In the genomic region with DNA sequence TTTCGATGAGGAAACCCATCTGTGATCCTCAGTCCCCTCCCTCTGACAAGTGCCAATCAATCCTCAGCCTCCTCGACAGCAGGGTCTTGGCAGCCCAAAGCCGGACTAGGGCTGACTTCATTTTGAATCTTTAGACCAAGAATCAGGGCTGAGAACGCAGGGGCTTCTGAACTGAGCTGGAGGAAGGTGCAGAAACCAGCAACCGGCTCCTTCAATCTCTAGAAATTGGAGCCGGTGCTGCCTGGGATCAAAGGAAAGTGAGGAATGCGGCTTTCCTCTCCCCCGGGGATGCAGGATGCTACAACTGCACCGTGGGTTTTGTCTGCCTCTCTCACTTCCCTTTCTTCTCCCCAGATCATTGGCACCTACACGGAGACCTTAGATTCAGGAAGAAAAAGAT, we compare ENCODE assay signal across 7 mouse cellular contexts. TPM values are rescaled to one million over a fixed set of nuclear protein-coding genes. Genes with fewer than 3 reads are reported as not detected.
DNase-seq lines count a peak whose midpoint lies in the region; ATAC-seq and TF ChIP-seq lines count a peak whose summit lies in the region.

No protein-coding gene starts in this region.

- peaks cover 5% of the 10 kb centered on the region for H3K9me3 ChIP-seq in CH12.LX (replicated peaks; ENCODE audit: low read length)
- H3K9me3 ChIP-seq in hindbrain, embryonic 11.5 days (ENCODE audit: control insufficient read depth, low read length), result no peaks in the 10 kb centered on the region
- H3K9me3 ChIP-seq in midbrain, embryonic 10.5 days (replicated peaks), result peaks cover 5% of the 10 kb centered on the region; the same call in 1 of the 2 replicates

- H3K4me1 ChIP-seq in CH12.LX (ENCODE audit: control insufficient read depth in 1 of 2, insufficient read depth in 2 of 2), result peaks cover 0 to 9% of the 10 kb centered on the region in 2 experiments; a peak in 2 of 4 replicates
- H3K4me1 ChIP-seq in hindbrain, embryonic 11.5 days (replicated peaks; ENCODE audit: control insufficient read depth, insufficient read depth, low read length), result no peaks in the 10 kb centered on the region
- peaks cover 46% of the 10 kb centered on the region for H3K4me1 ChIP-seq in midbrain, embryonic 10.5 days

- TF ChIP-seq CTCF in CH12.LX (conservative IDR thresholded peaks at IDR 0.05 in 1 of 2, IDR thresholded peaks at IDR 0.05 in 1 of 2; ENCODE audit: low read depth in 2 of 2, low read length in 2 of 2), result no peak

- H3K36me3 ChIP-seq in CH12.LX (replicated peaks in 1 of 2; ENCODE audit: control insufficient read depth in 1 of 2, insufficient read depth in 1 of 2, low read length in 1 of 2), result no peaks in the 10 kb centered on the region
- H3K36me3 ChIP-seq in hindbrain, embryonic 11.5 days (ENCODE audit: control insufficient read depth, insufficient read depth, low read length), result no peaks in the 10 kb centered on the region
- H3K36me3 ChIP-seq in midbrain, embryonic 10.5 days, result no peaks in the 10 kb centered on the region

- peak; percentile 15; the same call in 1 of the 2 replicates for TF ChIP-seq EP300 in CH12.LX (IDR thresholded peaks at IDR 0.05; ENCODE audit: low read length)

- peaks cover 48% of the 10 kb centered on the region for H3K27me3 ChIP-seq in CH12.LX (replicated peaks)
- H3K27me3 ChIP-seq in hindbrain, embryonic 11.5 days (ENCODE audit: control insufficient read depth, insufficient read depth, low read length), result no peaks in the 10 kb centered on the region
- 0 out of 2 replicates have a peak, but pooled peaks cover 5% of the 10 kb centered on the region for H3K27me3 ChIP-seq in midbrain, embryonic 10.5 days (ENCODE audit: low read depth, poor library complexity, severe bottlenecking)

- TF ChIP-seq POLR2A in CH12.LX (IDR thresholded peaks at IDR 0.05; ENCODE audit: low read depth, low read length), result no peak

- no peak for DNase-seq in CH12.LX (ENCODE audit: extremely low read depth)
- peak; percentile 33 for DNase-seq in ZHBTc4 (ENCODE audit: low read depth, low spot score)
- DNase-seq in hindbrain, embryonic 11.5 days (ENCODE audit: low spot score), result peak; percentile 52
- peak; percentile 47 for DNase-seq in midbrain, embryonic 10.5 days (ENCODE audit: low spot score)
- no peak for DNase-seq in right cerebral cortex, adult 18-20 months
- no peak for DNase-seq in layer of hippocampus, adult 9-11 months
- no peak for DNase-seq in cerebellum, postnatal 25 days

- H3K9ac ChIP-seq in CH12.LX (ENCODE audit: insufficient read depth, low read depth), result no peak overlapping the region
- H3K9ac ChIP-seq in hindbrain, embryonic 11.5 days (ENCODE audit: low read depth, low read length), result 0 out of 2 replicates have a peak overlapping the region, but pooled peaks have one; percentile 15

- H3K27ac ChIP-seq in CH12.LX (ENCODE audit: insufficient read depth, low read depth), result no peak overlapping the region
- H3K27ac ChIP-seq in hindbrain, embryonic 11.5 days (ENCODE audit: low read depth, low read length), result no peak overlapping the region
- H3K27ac ChIP-seq in midbrain, embryonic 10.5 days (replicated peaks), result peak overlapping the region; percentile 82

- ATAC-seq in hindbrain, embryonic 11.5 days (ENCODE audit: low FRiP score), result no peak

- TF ChIP-seq RAD21 in CH12.LX (IDR thresholded peaks at IDR 0.05; ENCODE audit: low read depth, low read length), result no peak

- peak overlapping the region; percentile 42; the same call in 1 of the 2 replicates for H3K4me2 ChIP-seq in CH12.LX (ENCODE audit: insufficient read depth, low read depth, poor library complexity, severe bottlenecking)
- H3K4me2 ChIP-seq in hindbrain, embryonic 11.5 days (replicated peaks; ENCODE audit: low read depth, low read length), result peak overlapping the region; percentile 45

- in situ Hi-C loops in CH12.LX (cut with MboI; ENCODE audit: low pct_ligation_motif_present, low pct_unique_long_range_greater_than_20kb, low sequenced_read_pairs), result loop anchor here (5.0 kb wide), 1 partner anchor 38 kb away; no protein-coding TSS in a partner anchor

- H3K4me3 ChIP-seq in CH12.LX (replicated peaks in 1 of 3; ENCODE audit: low read depth in 2 of 3, low read length in 2 of 3, poor library complexity in 1 of 3), result no peak overlapping the region
- no peak overlapping the region for H3K4me3 ChIP-seq in hindbrain, embryonic 11.5 days (ENCODE audit: low read depth, low read length)
- H3K4me3 ChIP-seq in midbrain, embryonic 10.5 days, result peak overlapping the region; percentile 48

- no peaks in the 10 kb centered on the region for H3K79me2 ChIP-seq in CH12.LX (replicated peaks; ENCODE audit: control insufficient read depth, extremely low read depth, insufficient read depth, poor library complexity, severe bottlenecking)

- 5% methylated on average over 10 of the region's 10 CpGs for WGBS in hindbrain, embryonic 11.5 days
- WGBS in midbrain, embryonic 10.5 days, result 3% methylated on average over 10 of the region's 10 CpGs

- dilution Hi-C loops in CH12.LX (cut with MboI; ENCODE audit: extremely low pct_ligation_motif_present, extremely low pct_unique_long_range_greater_than_20kb, low sequenced_read_pairs), result no loop called here

TF ChIP-seq in CH12.LX, 34 proteins besides CTCF, POLR2A, EP300 and RAD21:
- TF ChIP-seq IRF4 (IDR thresholded peaks at IDR 0.05; ENCODE audit: low read depth, low read length), result 0 out of 2 replicates have a peak, but pooled peaks have one; percentile 43
- TF ChIP-seq JUND (conservative IDR thresholded peaks at IDR 0.05; ENCODE audit: low read depth, low read length), result no peak

RNA-seq across cellular contexts. Expression of a gene that starts 27.0 kb away (rescaled TPM):
- total RNA-seq in CH12.LX (2012; rRNA removed), result 0.17 TPM in 2 replicates
- total RNA-seq in CH12.LX (2014; rRNA removed), result not detected in 2 replicates
- 0.44 TPM in 1 of 2 replicates, not detected in the other for polyA plus RNA-seq in CH12.LX (2012; ENCODE audit: insufficient read length, low read depth)
- polyA plus RNA-seq in hindbrain, embryonic 11.5 days (2014; fragmentation: Nextera tagmentation; extraction: Ambion mirVana), result 1.8 and 1.9 TPM in 2 replicates
- polyA plus RNA-seq in midbrain, embryonic 10.5 days (2016; fragmentation: Nextera tagmentation; extraction: Ambion mirVana), result 1.8 and 2.1 TPM in 2 replicates

Comparison
In these comparisons a context has a peak if more than half of its experiments do, and no peak if none do; other contexts are left out.
1. DNase-seq: peak in ZHBTc4 (single experiment), hindbrain, embryonic 11.5 days (single experiment) and midbrain, embryonic 10.5 days (single experiment); none in CH12.LX (single experiment), right cerebral cortex, adult 18-20 months (single experiment), layer of hippocampus, adult 9-11 months (single experiment) and cerebellum, postnatal 25 days (0 of 2).